Mouse (Mus musculus) limb, embryonic 10.5 days (tissue): ENCODE measurements around the gene Tmf1. TPM values are rescaled to one million over a fixed set of nuclear protein-coding genes. Genes with fewer than 3 reads are reported as not detected.

ENCODE experiments used
- DNase-seq: peaks from one replicate; pipeline ENCODE4 v3.0.0-alpha.2; 2017; ENCODE audit warnings: low spot score
- H3K27ac ChIP-seq: fragments of 300-500 bp; sonication (generic); 2 replicates; pipeline ENCODE4 v1.5.1; 2016; ENCODE audit warnings: mild to moderate bottlenecking
- H3K27me3 ChIP-seq: fragments of 300-500 bp; sonication (generic); 2 replicates; pipeline ENCODE4 v1.6.1; 2016; ENCODE audit warnings: low read depth, mild to moderate bottlenecking; ENCODE audit not compliant: poor library complexity, severe bottlenecking
- H3K36me3 ChIP-seq: fragments of 300-500 bp; sonication (generic); 2 replicates; pipeline ENCODE4 v1.6.1; 2016; ENCODE audit warnings: mild to moderate bottlenecking, moderate library complexity
- H3K4me1 ChIP-seq: fragments of 300-500 bp; sonication (generic); 2 replicates; pipeline ENCODE4 v1.6.1; 2016
- H3K4me3 ChIP-seq: fragments of 300-500 bp; sonication (generic); 2 replicates; pipeline ENCODE4 v1.5.1; 2016; ENCODE audit warnings: mild to moderate bottlenecking, moderate library complexity
- H3K9me3 ChIP-seq: fragments of 300-500 bp; sonication (generic); replicated peaks from 2 replicates; pipeline ENCODE4 v1.6.1; 2016; ENCODE audit warnings: mild to moderate bottlenecking
- WGBS: fragments of 180-500 bp; shearing (Covaris S2); methylation state at CpG from one replicate; pipeline ENCODE4 v1.1.7; 2016; 5-methylcytosine and 5-hydroxymethylcytosine counted together
- polyA plus RNA-seq: library from polyadenylated mRNA; unstranded; fragments of >200 nt; fragmentation: Nextera tagmentation; extraction: Ambion mirVana; gene quantifications from 2 replicates; pipeline ENCODE4 v1.2.1, GENCODE M21; 2016

The Tmf1 gene
- 20.9 and 27.8 TPM in 2 replicates for polyA plus RNA-seq

GRCm38 (mm10) chr6:97178491-97179366 is at the start of gene Tmf1:
Tmf1 (minus strand) TSS chr6:97179122.
- H3K27me3 ChIP-seq: no peaks in the 10 kb centered on the region
- DNase-seq: peak; percentile 97

GRCm38 (mm10) chr6:97227067-97227847 is 48.3 kb upstream of the Tmf1 start:
- no peaks in the 10 kb centered on the region for H3K27me3 ChIP-seq
- 96% methylated on average over 9 of the region's 9 CpGs for WGBS

More at GRCm38 (mm10) chr6:97178491-97179366, at the start of gene Tmf1:
- Histone ChIP-seq H3K4me3 (peak within 1 kb of the TSS; percentile 78), H3K27ac (peak within 1 kb of the TSS; percentile 94), H3K36me3 (peaks cover 44% of the 10 kb centered on the region), H3K4me1 (peaks cover 18% of the 10 kb centered on the region), H3K9me3 (no peaks in the 10 kb centered on the region)
- WGBS: under 1% methylated on average over 79 of the region's 80 CpGs

GRCm38 (mm10) chr6:97226083-97226491 is 47.2 kb upstream of the Tmf1 start:
- 69% methylated on average over 1 of the region's 1 CpGs for WGBS
- Histone ChIP-seq H3K27me3 (no peaks in the 10 kb centered on the region), H3K9me3 (no peaks in the 10 kb centered on the region), H3K4me3 (no peak overlapping the region), H3K4me1 (peaks cover 22% of the 10 kb centered on the region; the same call in 1 of the 2 replicates), H3K36me3 (peaks cover 6% of the 10 kb centered on the region; the same call in 1 of the 2 replicates), H3K27ac (no peak overlapping the region)
- no peak for DNase-seq

More at GRCm38 (mm10) chr6:97227067-97227847, 48.3 kb upstream of the Tmf1 start:
- DNase-seq: no peak
- H3K9me3 ChIP-seq: no peaks in the 10 kb centered on the region
- peaks cover 6% of the 10 kb centered on the region; the same call in 1 of the 2 replicates for H3K36me3 ChIP-seq
- no peak overlapping the region for H3K4me3 ChIP-seq
- H3K4me1 ChIP-seq: peaks cover 10% of the 10 kb centered on the region; the same call in 1 of the 2 replicates
- no peak overlapping the region for H3K27ac ChIP-seq

GRCm38 (mm10) chr6:97224505-97224904 is 45.6 kb upstream of the Tmf1 start:
- Histone ChIP-seq H3K27me3 (no peaks in the 10 kb centered on the region), H3K9me3 (no peaks in the 10 kb centered on the region), H3K4me1 (peaks cover 22% of the 10 kb centered on the region; the same call in 1 of the 2 replicates), H3K36me3 (peaks cover 2% of the 10 kb centered on the region; the same call in 1 of the 2 replicates), H3K4me3 (no peak overlapping the region), H3K27ac (no peak overlapping the region)
- DNase-seq: no peak
- WGBS: 97% methylated on average over 8 of the region's 8 CpGs

GRCm38 (mm10) chr6:97223566-97223965 is 44.6 kb upstream of the Tmf1 start:
- H3K36me3 ChIP-seq: no peaks in the 10 kb centered on the region
- H3K27me3 ChIP-seq: no peaks in the 10 kb centered on the region
- no peak overlapping the region for H3K4me3 ChIP-seq
- peak; percentile 23 for DNase-seq
- no peaks in the 10 kb centered on the region for H3K9me3 ChIP-seq
- 0 out of 2 replicates have a peak overlapping the region, but pooled peaks have one; percentile 25 for H3K27ac ChIP-seq
- 81% methylated on average over 4 of the region's 4 CpGs for WGBS
- peaks cover 22% of the 10 kb centered on the region; the same call in 1 of the 2 replicates for H3K4me1 ChIP-seq

- WGBS: 74% methylated on average over 5 of the region's 5 CpGs
- Histone ChIP-seq H3K4me1 (peaks cover 22% of the 10 kb centered on the region; the same call in 1 of the 2 replicates), H3K27me3 (no peaks in the 10 kb centered on the region), H3K9me3 (no peaks in the 10 kb centered on the region), H3K4me3 (no peak overlapping the region), H3K27ac (no peak overlapping the region), H3K36me3 (no peaks in the 10 kb centered on the region)
- peak; percentile 28 for DNase-seq
These were observed 44.1 kb upstream of the Tmf1 start for GRCm38 (mm10) chr6:97222931-97223467.

- H3K27ac ChIP-seq: peak overlapping the region; percentile 42; the same call in 1 of the 2 replicates
- peaks cover 22% of the 10 kb centered on the region; the same call in 1 of the 2 replicates for H3K4me1 ChIP-seq
- no peaks in the 10 kb centered on the region for H3K27me3 ChIP-seq
- H3K36me3 ChIP-seq: no peaks in the 10 kb centered on the region
- DNase-seq: peak; percentile 15
- WGBS: 65% methylated on average over 6 of the region's 6 CpGs
- H3K9me3 ChIP-seq: no peaks in the 10 kb centered on the region
- no peak overlapping the region for H3K4me3 ChIP-seq
These were observed 43.4 kb upstream of the Tmf1 start for GRCm38 (mm10) chr6:97222321-97222720.

- peak; percentile 28 for DNase-seq
- Histone ChIP-seq H3K4me3 (no peak overlapping the region), H3K27me3 (no peaks in the 10 kb centered on the region), H3K36me3 (no peaks in the 10 kb centered on the region), H3K4me1 (peaks cover 22% of the 10 kb centered on the region; the same call in 1 of the 2 replicates), H3K9me3 (no peaks in the 10 kb centered on the region), H3K27ac (peak overlapping the region; percentile 42; the same call in 1 of the 2 replicates)
- 76% methylated on average over 15 of the region's 15 CpGs for WGBS
These were observed 42.5 kb upstream of the Tmf1 start for GRCm38 (mm10) chr6:97221205-97222025.

GRCm38 (mm10) chr6:97220672-97221071 is 41.8 kb upstream of the Tmf1 start:
- Histone ChIP-seq H3K27ac (no peak overlapping the region), H3K4me1 (peaks cover 22% of the 10 kb centered on the region; the same call in 1 of the 2 replicates), H3K27me3 (no peaks in the 10 kb centered on the region), H3K4me3 (no peak overlapping the region), H3K9me3 (no peaks in the 10 kb centered on the region), H3K36me3 (no peaks in the 10 kb centered on the region)
- 76% methylated on average over 3 of the region's 5 CpGs for WGBS
- peak; percentile 5 for DNase-seq

GRCm38 (mm10) chr6:97216154-97216821 is 37.4 kb upstream of the Tmf1 start:
- Histone ChIP-seq H3K27ac (no peak overlapping the region), H3K9me3 (no peaks in the 10 kb centered on the region), H3K36me3 (peaks cover 6% of the 10 kb centered on the region; the same call in 1 of the 2 replicates), H3K4me3 (no peak overlapping the region), H3K4me1 (peaks cover 11% of the 10 kb centered on the region), H3K27me3 (0 out of 2 replicates have a peak, but pooled peaks cover 6% of the 10 kb centered on the region)
- no peak for DNase-seq
- WGBS: 82% methylated on average over 4 of the region's 4 CpGs

- Histone ChIP-seq H3K27me3 (0 out of 2 replicates have a peak, but pooled peaks cover 6% of the 10 kb centered on the region), H3K4me1 (peaks cover 26% of the 10 kb centered on the region), H3K9me3 (no peaks in the 10 kb centered on the region), H3K27ac (no peak overlapping the region), H3K36me3 (peaks cover 6% of the 10 kb centered on the region; the same call in 1 of the 2 replicates), H3K4me3 (peak overlapping the region; percentile 66; the same call in 1 of the 2 replicates)
- no peak for DNase-seq
- WGBS: 81% methylated on average over 12 of the region's 12 CpGs
These were observed 33.1 kb upstream of the Tmf1 start for GRCm38 (mm10) chr6:97211981-97212380.
